Mouse (Mus musculus) intestine, postnatal 0 days (tissue): ENCODE data around the gene Psenen. TPM values are rescaled to one million over a fixed set of nuclear protein-coding genes. Genes with fewer than 3 reads are reported as not detected.

ENCODE experiments used
- ATAC-seq: fragments of 200-750 bp; cut with Nextera tagmentation; 2 replicates; pipeline ENCODE4 v1.8.0; 2017; ENCODE audit warnings: mild to moderate bottlenecking, moderate TSS enrichment, moderate library complexity
- H3K27ac ChIP-seq: fragments of 300-500 bp; sonication (generic); 2 replicates; pipeline ENCODE4 v1.5.1; 2014; ENCODE audit warnings: mild to moderate bottlenecking, low read depth, low read length, moderate library complexity
- H3K27me3 ChIP-seq: fragments of 300-500 bp; sonication (generic); replicated peaks from 2 replicates; pipeline ENCODE4 v1.6.1; 2014; ENCODE audit warnings: low read length, mixed read lengths; ENCODE audit not compliant: control insufficient read depth, insufficient read depth
- H3K36me3 ChIP-seq: fragments of 300-500 bp; sonication (generic); 2 replicates; pipeline ENCODE4 v1.6.1; 2014; ENCODE audit warnings: mild to moderate bottlenecking, moderate library complexity; ENCODE audit not compliant: control insufficient read depth, insufficient read depth
- H3K4me1 ChIP-seq: fragments of 300-500 bp; sonication (generic); replicated peaks from 2 replicates; pipeline ENCODE4 v1.6.1; 2014; ENCODE audit warnings: antibody characterized with exemption, low read length, mixed read lengths; ENCODE audit not compliant: control insufficient read depth, insufficient read depth
- H3K4me2 ChIP-seq: fragments of 300-500 bp; sonication (generic); replicated peaks from 2 replicates; pipeline ENCODE4 v1.6.1; 2014; ENCODE audit warnings: low read depth, mild to moderate bottlenecking, moderate library complexity
- H3K4me3 ChIP-seq: fragments of 300-500 bp; sonication (generic); 2 replicates; pipeline ENCODE4 v1.5.1; 2014; ENCODE audit warnings: low read depth, low read length
- H3K9ac ChIP-seq: fragments of 300-500 bp; sonication (generic); 2 replicates; pipeline ENCODE4 v1.6.1; 2014; ENCODE audit warnings: mild to moderate bottlenecking, low read depth, low read length
- H3K9me3 ChIP-seq: fragments of 300-500 bp; sonication (generic); 2 replicates; pipeline ENCODE4 v1.6.1; 2016; ENCODE audit warnings: mixed run types; ENCODE audit not compliant: control insufficient read depth
- CTCF ChIP-seq: sonication (generic); IDR thresholded peaks from 2 replicates; pipeline ENCODE4 v1.5.1; 2016; ENCODE audit warnings: low read depth, mild to moderate bottlenecking, control low read depth, antibody characterized with exemption, moderate library complexity
- WGBS: fragments of 180-500 bp; shearing (Covaris S2); extraction: QIAGEN DNeasy Blood & Tissue Kit; methylation state at CpG from one replicate; pipeline ENCODE4 v1.1.7; 2014; 5-methylcytosine and 5-hydroxymethylcytosine counted together
- polyA plus RNA-seq: library from polyadenylated mRNA; unstranded; fragments of >200 nt; fragmentation: Nextera tagmentation; extraction: Ambion mirVana; gene quantifications from 2 replicates; pipeline ENCODE4 v1.2.1, GENCODE M21; 2015

Gene Psenen
- 247 and 259 TPM in 2 replicates for polyA plus RNA-seq

DNA sequence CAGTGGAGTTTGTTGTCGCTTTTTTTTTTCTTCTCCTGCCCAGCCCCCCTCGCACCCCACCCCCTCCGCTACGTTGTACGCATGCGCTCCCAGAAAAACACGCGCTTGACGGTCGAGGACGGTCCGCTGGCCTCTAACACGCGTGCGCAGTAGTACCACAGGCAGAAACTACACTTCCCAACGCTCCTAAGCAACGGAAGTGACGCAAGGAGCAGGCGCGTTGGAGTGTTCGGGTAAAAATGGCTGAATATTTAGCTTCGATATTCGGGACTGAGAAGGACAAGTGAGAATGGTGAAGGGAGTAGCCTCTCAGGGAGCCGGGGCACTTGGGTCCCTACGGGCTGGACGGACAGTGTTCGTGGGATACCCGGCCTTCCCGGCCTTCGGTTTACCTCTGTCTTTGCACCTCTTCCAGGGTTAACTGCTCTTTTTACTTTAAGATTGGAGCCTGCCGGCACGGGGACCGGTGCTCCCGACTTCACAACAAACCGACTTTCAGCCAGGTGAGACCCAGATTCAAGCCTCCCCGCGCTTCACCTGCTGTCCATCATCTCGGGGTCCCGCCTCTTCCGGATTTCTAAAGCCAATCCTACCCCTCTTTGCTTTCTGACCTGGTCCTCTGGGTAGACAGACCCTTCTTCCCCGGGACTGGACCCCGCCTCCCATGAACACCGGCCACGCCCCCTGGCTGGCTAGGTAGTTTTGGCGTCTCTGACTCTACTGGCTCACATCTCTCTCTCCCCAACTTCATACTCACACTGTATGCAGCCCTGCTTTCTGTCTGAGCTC, at the start of gene Psenen, which contains the start of the genes U2af1l4 and Gm49396:
Gene Psenen (minus strand): TSS at position 511 of the 789 bp plus-strand sequence.
Gene U2af1l4 (plus strand): TSS at position 185 of the 789 bp plus-strand sequence.
Gene Gm49396 (plus strand): TSS at position 228 of the 789 bp plus-strand sequence.
- Histone ChIP-seq H3K9ac (peak within 1 kb of the TSS; percentile 72), H3K9me3 (no peaks in the 10 kb centered on the region), H3K4me3 (peak within 1 kb of the TSS; percentile 86), H3K36me3 (peaks cover 30% of the 10 kb centered on the region), H3K4me1 (0 out of 2 replicates have a peak, but pooled peaks cover 4% of the 10 kb centered on the region), H3K4me2 (peak within 1 kb of the TSS; percentile 78), H3K27ac (peak within 1 kb of the TSS; percentile 91), H3K27me3 (no peaks in the 10 kb centered on the region)
- WGBS: under 1% methylated on average over 45 of the region's 45 CpGs
- no peak for TF ChIP-seq CTCF
- ATAC-seq: peak; percentile 84

DNA sequence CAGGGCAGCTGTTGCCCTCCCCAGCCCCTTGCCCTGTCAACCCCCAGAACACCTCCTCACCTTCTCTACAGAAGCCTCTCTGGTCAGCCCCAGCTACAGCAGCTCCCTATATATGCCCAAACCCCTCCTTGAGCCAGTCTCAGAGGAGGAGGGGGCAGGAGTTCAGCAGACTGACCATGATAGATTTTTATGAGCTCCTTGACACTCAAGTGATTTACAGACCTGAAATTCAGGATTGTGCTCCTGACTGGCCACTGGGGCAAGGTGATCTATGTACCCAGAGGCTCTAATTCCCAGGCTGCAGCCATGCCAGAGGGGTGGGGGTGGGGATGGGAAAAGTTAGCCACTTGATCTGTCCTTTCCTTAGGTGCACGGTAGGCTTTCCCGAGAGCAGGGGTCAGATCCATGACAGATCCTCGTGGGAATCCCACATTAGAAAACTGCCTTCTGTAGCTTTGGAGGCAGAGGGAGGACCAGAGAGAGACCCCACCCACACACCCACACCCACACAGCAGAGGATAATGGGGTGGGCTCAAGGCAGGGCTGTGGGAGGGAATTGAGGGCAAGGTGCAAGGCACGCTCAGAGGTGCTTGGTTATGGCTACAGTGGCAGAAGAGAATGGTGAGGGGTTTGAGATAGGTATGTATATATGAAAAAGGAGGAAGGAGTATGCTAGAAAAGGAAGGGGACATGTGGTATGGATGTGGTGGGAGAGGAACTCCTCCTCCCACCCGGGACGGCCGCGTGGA, 49.4 kb upstream of the Psenen start, which contains the start of gene Upk1a:
Gene Upk1a (minus strand): TSS at position 194 of the 749 bp plus-strand sequence.
- TF ChIP-seq CTCF: no peak
- Histone ChIP-seq H3K9ac (no peak within 1 kb of the TSS), H3K36me3 (peaks cover 14% of the 10 kb centered on the region), H3K27me3 (no peaks in the 10 kb centered on the region), H3K4me3 (no peak within 1 kb of the TSS), H3K27ac (no peak within 1 kb of the TSS), H3K4me2 (no peak within 1 kb of the TSS), H3K4me1 (no peaks in the 10 kb centered on the region), H3K9me3 (no peaks in the 10 kb centered on the region)
- ATAC-seq: no peak
- 32% methylated on average over 8 of the region's 8 CpGs for WGBS

DNA sequence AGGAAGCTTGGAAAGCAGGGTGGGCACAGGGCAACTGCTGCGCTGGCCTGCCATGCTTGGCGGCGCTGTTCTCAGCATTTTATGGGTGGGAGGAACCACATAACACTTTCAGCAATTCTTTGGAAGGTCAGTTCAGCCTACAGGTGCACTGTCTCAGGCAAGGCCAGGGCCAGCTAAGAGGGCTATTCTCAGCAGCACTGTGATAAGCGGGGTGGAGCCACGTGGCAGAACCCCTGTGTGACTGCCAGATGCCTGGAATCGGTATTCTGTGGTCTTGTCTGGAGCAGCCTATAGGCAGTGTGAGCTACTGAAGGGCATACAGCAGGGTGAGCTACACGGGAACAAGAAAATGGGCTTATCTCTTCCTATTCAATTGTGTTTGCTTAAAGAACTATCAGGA, 46.6 kb upstream of the Psenen start:
- Histone ChIP-seq H3K9ac (no peak overlapping the region), H3K4me2 (no peak overlapping the region), H3K4me3 (no peak overlapping the region), H3K4me1 (no peaks in the 10 kb centered on the region), H3K27ac (no peak overlapping the region), H3K9me3 (no peaks in the 10 kb centered on the region), H3K27me3 (no peaks in the 10 kb centered on the region), H3K36me3 (no peaks in the 10 kb centered on the region; the same call in 1 of the 2 replicates)
- no peak for ATAC-seq
- WGBS: 28% methylated on average over 7 of the region's 7 CpGs
- TF ChIP-seq CTCF: peak; percentile 23; the same call in 1 of the 2 replicates

DNA sequence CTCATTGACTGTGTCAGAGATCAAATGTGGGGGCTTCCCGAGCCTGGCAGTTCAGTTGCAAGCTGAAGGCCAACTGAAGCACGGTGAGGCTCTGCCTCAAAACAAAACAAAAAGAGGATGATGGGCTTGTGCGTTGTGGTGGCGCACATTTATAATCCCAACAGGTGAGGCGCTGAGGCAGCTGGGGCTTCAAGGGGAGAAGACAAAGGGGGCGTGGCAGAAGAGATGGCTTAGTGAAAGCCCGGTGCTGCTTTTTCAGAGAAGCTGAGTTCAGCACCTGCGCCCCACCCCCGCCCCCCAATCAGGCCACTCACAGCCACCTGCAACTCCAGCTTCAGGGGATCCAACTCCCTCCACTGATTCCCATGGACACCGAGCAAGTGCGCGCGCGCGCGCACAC, 45.0 kb upstream of the Psenen start:
- Histone ChIP-seq H3K9ac (no peak overlapping the region), H3K4me1 (no peaks in the 10 kb centered on the region), H3K36me3 (no peaks in the 10 kb centered on the region), H3K9me3 (no peaks in the 10 kb centered on the region), H3K27ac (no peak overlapping the region), H3K4me2 (no peak overlapping the region), H3K4me3 (no peak overlapping the region), H3K27me3 (no peaks in the 10 kb centered on the region)
- 47% methylated on average over 16 of the region's 16 CpGs for WGBS
- no peak for TF ChIP-seq CTCF
- ATAC-seq: no peak

DNA sequence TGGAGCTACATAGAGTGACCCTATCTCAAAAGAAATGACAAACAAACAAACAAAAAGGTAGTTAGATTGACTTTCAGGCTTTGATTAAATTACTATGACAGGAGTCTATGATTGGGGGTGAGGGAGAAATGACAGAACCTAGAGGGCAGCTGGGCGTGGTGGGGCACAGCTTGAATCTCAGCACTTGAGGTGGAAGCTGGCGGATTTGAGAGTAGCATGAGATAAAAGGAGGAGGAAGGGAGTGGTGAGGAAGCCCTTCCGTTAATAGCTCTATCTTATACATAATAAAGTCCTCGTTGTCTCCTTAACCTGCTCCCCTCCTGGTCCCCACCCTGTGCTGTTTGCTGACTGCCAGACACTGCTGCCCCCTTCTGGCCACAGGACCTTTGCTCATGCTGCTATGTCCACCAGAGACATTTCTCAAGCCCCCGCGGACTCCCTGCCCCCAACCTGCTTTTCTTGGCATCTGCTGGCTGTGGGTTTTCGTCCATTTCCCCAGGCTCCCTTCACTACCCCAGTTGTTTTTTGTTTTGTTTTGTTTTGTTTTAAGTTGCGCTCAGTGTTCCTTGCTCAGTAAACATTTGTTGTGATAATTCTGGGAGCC, 44.4 kb upstream of the Psenen start:
- Histone ChIP-seq H3K4me3 (no peak overlapping the region), H3K4me1 (no peaks in the 10 kb centered on the region), H3K36me3 (no peaks in the 10 kb centered on the region), H3K27ac (no peak overlapping the region), H3K4me2 (no peak overlapping the region), H3K9ac (no peak overlapping the region), H3K27me3 (no peaks in the 10 kb centered on the region), H3K9me3 (no peaks in the 10 kb centered on the region)
- WGBS: 27% methylated on average over 8 of the region's 8 CpGs
- TF ChIP-seq CTCF: peak; percentile 84
- ATAC-seq: 0 out of 2 replicates have a peak, but pooled peaks have one; percentile 38

DNA sequence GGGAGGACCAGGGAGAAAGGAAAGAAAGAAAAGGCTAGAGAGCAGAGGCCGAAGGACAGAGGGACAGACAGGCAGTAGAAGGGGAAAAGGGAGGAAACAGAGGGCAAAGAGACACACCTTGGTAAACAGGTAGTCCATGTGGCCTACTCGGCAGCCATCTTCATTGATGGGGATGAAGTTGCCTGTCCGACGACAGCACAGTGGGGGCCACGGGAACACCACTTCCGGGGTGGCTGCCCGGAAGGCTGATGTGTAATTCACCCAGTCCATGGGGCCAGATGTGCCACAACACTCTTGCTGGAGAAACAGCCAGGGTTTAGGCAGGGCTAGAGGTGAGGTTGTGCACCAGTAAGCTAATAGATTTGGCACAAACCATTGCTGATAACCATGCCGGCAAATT, 41.5 kb upstream of the Psenen start:
- Histone ChIP-seq H3K4me1 (no peaks in the 10 kb centered on the region), H3K9me3 (no peaks in the 10 kb centered on the region), H3K36me3 (no peaks in the 10 kb centered on the region), H3K9ac (no peak overlapping the region), H3K27ac (no peak overlapping the region), H3K4me3 (no peak overlapping the region), H3K4me2 (no peak overlapping the region), H3K27me3 (no peaks in the 10 kb centered on the region)
- WGBS: 80% methylated on average over 8 of the region's 8 CpGs
- TF ChIP-seq CTCF: no peak
- ATAC-seq: no peak
